In genomic region chr9:9238438-9239391, GRCm38 (mm10) we compare ENCODE assay signal across 8 mouse cellular contexts. TPM values are rescaled to one million over a fixed set of nuclear protein-coding genes. Genes with fewer than 3 reads are reported as not detected.
DNase-seq lines count a peak whose midpoint lies in the region; TF ChIP-seq lines count a peak whose summit lies in the region.

TSS of gene Arhgap42 (minus strand) at chr9:9239101.

- peak; percentile 89 for DNase-seq in R1 (ENCODE audit: low read depth, low spot score)
- peak; percentile 5 for DNase-seq in cerebellum, adult 9-11 months
- DNase-seq in frontal cortex, adult 2 months (ENCODE audit: extremely low spot score in 1 of 2, low spot score in 1 of 2), result peak; percentile 13 to 40
- DNase-seq in heart, postnatal 4 days, result peak; percentile 79
- DNase-seq in layer of hippocampus, adult 2 months (ENCODE audit: low spot score in 2 of 2), result peak; percentile 30 to 39
- DNase-seq in lung, adult 18-20 months, result peak; percentile 35 to 47
- DNase-seq in ovary, postnatal 14 days (ENCODE audit: low spot score), result peak; percentile 48
- DNase-seq in urinary bladder, postnatal 14 days (ENCODE audit: low spot score), result peak; percentile 70

- H3K27ac ChIP-seq in layer of hippocampus, adult 2 months, result peak within 1 kb of the TSS; percentile 83

- peak within 1 kb of the TSS; percentile 82 for H3K4me3 ChIP-seq in layer of hippocampus, adult 2 months

- peak; percentile 78 for TF ChIP-seq CTCF in layer of hippocampus, adult 2 months (conservative IDR thresholded peaks at IDR 0.05)

RNA-seq across cellular contexts. Expression of gene Arhgap42, which starts in this region (rescaled TPM):
- polyA plus RNA-seq in frontal cortex, adult 2 months (2012; rRNA removed), result 7.6 and 9.0 TPM in 2 replicates
- total RNA-seq in heart, postnatal 4 days (2021), result 10 to 100 TPM; 11.1 to 13.1 TPM
- total RNA-seq in layer of hippocampus, adult 2 months (2021), result 1 to 10 TPM; 7.5 to 8.1 TPM

Comparison
In these comparisons a context has a peak if more than half of its experiments do, and no peak if none do; other contexts are left out.
1. Peak in every context shown above with its lines: DNase-seq, H3K4me3 ChIP-seq and H3K27ac ChIP-seq.
2. DNase-seq: peak in every context shown above with its lines; median percentile 89 in R1; 79 in heart, postnatal 4 days; 70 in urinary bladder, postnatal 14 days; 48 in ovary, postnatal 14 days; 41 in lung, adult 18-20 months; 34 in layer of hippocampus, adult 2 months; 26 in frontal cortex, adult 2 months; 5 in cerebellum, adult 9-11 months.